Mouse (Mus musculus) subcutaneous adipose tissue, adult 2 months (tissue): ENCODE results near the gene Dock1. TPM values are rescaled to one million over a fixed set of nuclear protein-coding genes. Genes with fewer than 3 reads are reported as not detected.

Source experiments
- polyA plus RNA-seq: library from polyadenylated mRNA; depleted of rRNA; stranded (reverse); fragments of >200 nt; gene quantifications from 2 replicates; pipeline ENCODE4 v1.2.3, GENCODE M21; 2012; ENCODE audit warnings: low replicate concordance; rRNA removed

Dock1 gene
- polyA plus RNA-seq = 15.6 and 24.5 TPM in 2 replicates

GRCm38 (mm10) chr7:134670312-134671002, at the start of gene Dock1:
Dock1 (plus strand) TSS chr7:134670654.

GRCm38 (mm10) chr7:134937927-134938609, 267.6 kb downstream of the Dock1 start, which contains the start of gene Fam196a:
Fam196a (minus strand) TSS chr7:134938430.

